Mouse (Mus musculus): ENCODE results near the gene Higd1c.
"Not testable (repeated sequence)": the region's sequence is repeated elsewhere in the genome, so short reads cannot be mapped to it uniquely, and the experiment has no call there.

Gene Higd1c

GRCm38 (mm10) chr15:100365967-100366366 is 1.6 kb downstream of the Higd1c start:
- not testable (repeated sequence) for DNase-seq

GRCm38 (mm10) chr15:100367119-100367518 is 2.8 kb downstream of the Higd1c start:
- no peak for DNase-seq

GRCm38 (mm10) chr15:100375066-100375465 is 10.7 kb downstream of the Higd1c start:
- peak; percentile 51 for DNase-seq

GRCm38 (mm10) chr15:100377847-100378505 is 13.6 kb downstream of the Higd1c start:
- DNase-seq = not testable (repeated sequence)

GRCm38 (mm10) chr15:100379658-100380057 is 15.3 kb downstream of the Higd1c start:
- no peak for DNase-seq

GRCm38 (mm10) chr15:100380104-100380503 is 15.8 kb downstream of the Higd1c start:
- no peak for DNase-seq

- no peak for DNase-seq
Observed at GRCm38 (mm10) chr15:100385705-100386104, 21.4 kb downstream of the Higd1c start.

GRCm38 (mm10) chr15:100387544-100388223 is 23.3 kb downstream of the Higd1c start:
- DNase-seq = no peak

GRCm38 (mm10) chr15:100388224-100388835 is 24.0 kb downstream of the Higd1c start:
- peak; percentile 14 for DNase-seq

GRCm38 (mm10) chr15:100388886-100389285 is 24.5 kb downstream of the Higd1c start:
- no peak for DNase-seq

GRCm38 (mm10) chr15:100391066-100391465 is 26.7 kb downstream of the Higd1c start:
- DNase-seq = no peak

- DNase-seq = no peak
Observed at GRCm38 (mm10) chr15:100391599-100391998, 27.3 kb downstream of the Higd1c start.

GRCm38 (mm10) chr15:100393016-100393415 is 28.7 kb downstream of the Higd1c start:
- DNase-seq = no peak

GRCm38 (mm10) chr15:100395561-100395960 is 31.2 kb downstream of the Higd1c start:
- DNase-seq = no peak

GRCm38 (mm10) chr15:100400592-100401250 is 36.4 kb downstream of the Higd1c start:
- DNase-seq = no peak

- no peak for DNase-seq
Observed at GRCm38 (mm10) chr15:100401811-100402210, 37.5 kb downstream of the Higd1c start.

GRCm38 (mm10) chr15:100402347-100402746 is 38.0 kb downstream of the Higd1c start:
- DNase-seq = no peak

- DNase-seq = no peak
Observed at GRCm38 (mm10) chr15:100402798-100403197, 38.5 kb downstream of the Higd1c start.

GRCm38 (mm10) chr15:100403318-100404000 is 39.1 kb downstream of the Higd1c start:
- DNase-seq = no peak

GRCm38 (mm10) chr15:100406088-100406487 is 41.7 kb downstream of the Higd1c start:
- no peak for DNase-seq

GRCm38 (mm10) chr15:100410918-100411672 is 46.8 kb downstream of the Higd1c start:
- no peak for DNase-seq

- no peak for DNase-seq
Observed at GRCm38 (mm10) chr15:100411731-100412130, 47.4 kb downstream of the Higd1c start.

Data from thymus, postnatal 25 days (tissue).